Mouse (Mus musculus): ENCODE data around the gene Rpl35a. TPM values are rescaled to one million over a fixed set of nuclear protein-coding genes. Genes with fewer than 3 reads are reported as not detected.

Rpl35a gene
- 801 TPM for polyA plus RNA-seq (2017; shearing (Covaris generic))

GRCm38 (mm10) chr16:33056095-33056785 lies at the start of gene Rpl35a, which contains the start of gene Iqcg:
TSS of gene Rpl35a (plus strand) at chr16:33056453.
TSS of gene Iqcg (minus strand) at chr16:33056218.

GRCm38 (mm10) chr16:33062024-33062681 lies 5.9 kb downstream of the Rpl35a start, which contains the start of gene Lmln:
TSS of gene Lmln (plus strand) at chr16:33062521.

Other genes with a start within 250 kb of the Rpl35a start
- gene Smbd1, start 246.0 kb upstream of the Rpl35a start, polyA plus RNA-seq (2017; shearing (Covaris generic)), result not detected
- gene Fyttd1, start 179.0 kb upstream of the Rpl35a start, polyA plus RNA-seq (2017; shearing (Covaris generic)), result 80.6 TPM
- gene Rubcn, start 178.7 kb upstream of the Rpl35a start, polyA plus RNA-seq (2017; shearing (Covaris generic)), result 24.7 TPM
- gene Lrch3, start 142.4 kb upstream of the Rpl35a start, polyA plus RNA-seq (2017; shearing (Covaris generic)), result 91.0 TPM
- gene Iqcg, start 235 bp upstream of the Rpl35a start, polyA plus RNA-seq (2017; shearing (Covaris generic)), result 0.44 TPM
- 0.46 TPM for gene Lmln, start 6.1 kb downstream of the Rpl35a start, polyA plus RNA-seq (2017; shearing (Covaris generic))
- gene Osbpl11, start 128.6 kb downstream of the Rpl35a start, polyA plus RNA-seq (2017; shearing (Covaris generic)), result 8.9 TPM
- gene Snx4, start 195.0 kb downstream of the Rpl35a start, polyA plus RNA-seq (2017; shearing (Covaris generic)), result 121 TPM

Data from activated CD4-positive, CD25-positive, alpha-beta regulatory T cell, adult 9 weeks (primary cell).